ENCODE assay signal across 23 mouse cellular contexts in genomic region chr2:80046751-80047513, GRCm38 (mm10).
"Had no signal": no experiment of that assay in that cellular context is flagged by ENCODE, and none has a peak within 500 bp of the region (broad histone marks: within the 10 kb centered on the region; RNA-seq: fewer than 3 reads in every experiment).

No protein-coding gene starts in this region.

- H3K36me3 ChIP-seq: limb, embryonic 10.5 days; limb, embryonic 13.5 days; liver, embryonic 12.5 days; liver, embryonic 15.5 days; lung, embryonic 15.5 days; neural tube, embryonic 12.5 days; neural tube, embryonic 15.5 days had no signal

- DNase-seq: kidney, adult 2 months; kidney, postnatal 10 days; kidney, postnatal 36 days; liver; lung, adult 18-20 months; lung, postnatal 10 days; lung, postnatal 36 days; midbrain, embryonic 14.5 days; right cerebral cortex, adult 18-20 months; right cerebral cortex, postnatal 14 days; right cerebral cortex, postnatal 4 days; thymus, adult 2 months; thymus, postnatal 14 days; thymus, postnatal 4 days had no signal

- H3K9ac ChIP-seq: limb, embryonic 13.5 days; liver, embryonic 12.5 days; liver, embryonic 15.5 days; lung, embryonic 15.5 days; neural tube, embryonic 12.5 days; neural tube, embryonic 15.5 days had no signal

- H3K9me3 ChIP-seq: limb, embryonic 10.5 days; limb, embryonic 13.5 days; liver, embryonic 12.5 days; liver, embryonic 15.5 days; lung, embryonic 15.5 days; neural tube, embryonic 12.5 days; neural tube, embryonic 15.5 days had no signal

- H3K4me3 ChIP-seq: limb, embryonic 10.5 days; limb, embryonic 13.5 days; liver, embryonic 12.5 days; liver, embryonic 15.5 days; lung, embryonic 15.5 days; neural tube, embryonic 12.5 days; neural tube, embryonic 15.5 days had no signal

- H3K27ac ChIP-seq: limb, embryonic 10.5 days; limb, embryonic 13.5 days; liver, embryonic 12.5 days; liver, embryonic 15.5 days; lung, embryonic 15.5 days; neural tube, embryonic 12.5 days; neural tube, embryonic 15.5 days; stomach, postnatal 0 days had no signal

- H3K4me2 ChIP-seq: limb, embryonic 13.5 days; liver, embryonic 12.5 days; liver, embryonic 15.5 days; lung, embryonic 15.5 days; midbrain, embryonic 11.5 days; neural tube, embryonic 12.5 days; neural tube, embryonic 15.5 days had no signal

- H3K27me3 ChIP-seq: limb, embryonic 13.5 days; liver, embryonic 12.5 days; liver, embryonic 15.5 days; lung, embryonic 15.5 days; neural tube, embryonic 12.5 days; neural tube, embryonic 15.5 days had no signal

- ATAC-seq: liver, embryonic 12.5 days had no signal

- H3K4me1 ChIP-seq: limb, embryonic 10.5 days; limb, embryonic 13.5 days; liver, embryonic 12.5 days; liver, embryonic 15.5 days; lung, embryonic 15.5 days; neural tube, embryonic 12.5 days; neural tube, embryonic 15.5 days had no signal
